Mouse (Mus musculus) erythroblast, embryonic 14.5 days (primary cell): ENCODE results near the gene Prkg1.

Experiments
- GATA1 ChIP-seq: IDR thresholded peaks from 2 replicates; pipeline ENCODE4 v1.6.1; 2012; ENCODE audit warnings: low read length, inconsistent platforms, mixed read lengths
- TAL1 ChIP-seq: IDR thresholded peaks from 3 replicates; pipeline ENCODE4 v1.6.1; 2012; ENCODE audit warnings: low read length, inconsistent platforms, mixed read lengths

GRCm38 (mm10) chr19:30548411-30549043 lies 1216.3 kb downstream of the Prkg1 start:
- TF ChIP-seq TAL1 = no peak
- no peak for TF ChIP-seq GATA1
